Mouse (Mus musculus): ENCODE measurements at regions not wholly inside any gene's neighbourhood (a gene's known extent, or its start where the extent isn't known, plus 50 kb on each side); places are given as distances from the start of the nearest gene placed in this dataset.

DNA sequence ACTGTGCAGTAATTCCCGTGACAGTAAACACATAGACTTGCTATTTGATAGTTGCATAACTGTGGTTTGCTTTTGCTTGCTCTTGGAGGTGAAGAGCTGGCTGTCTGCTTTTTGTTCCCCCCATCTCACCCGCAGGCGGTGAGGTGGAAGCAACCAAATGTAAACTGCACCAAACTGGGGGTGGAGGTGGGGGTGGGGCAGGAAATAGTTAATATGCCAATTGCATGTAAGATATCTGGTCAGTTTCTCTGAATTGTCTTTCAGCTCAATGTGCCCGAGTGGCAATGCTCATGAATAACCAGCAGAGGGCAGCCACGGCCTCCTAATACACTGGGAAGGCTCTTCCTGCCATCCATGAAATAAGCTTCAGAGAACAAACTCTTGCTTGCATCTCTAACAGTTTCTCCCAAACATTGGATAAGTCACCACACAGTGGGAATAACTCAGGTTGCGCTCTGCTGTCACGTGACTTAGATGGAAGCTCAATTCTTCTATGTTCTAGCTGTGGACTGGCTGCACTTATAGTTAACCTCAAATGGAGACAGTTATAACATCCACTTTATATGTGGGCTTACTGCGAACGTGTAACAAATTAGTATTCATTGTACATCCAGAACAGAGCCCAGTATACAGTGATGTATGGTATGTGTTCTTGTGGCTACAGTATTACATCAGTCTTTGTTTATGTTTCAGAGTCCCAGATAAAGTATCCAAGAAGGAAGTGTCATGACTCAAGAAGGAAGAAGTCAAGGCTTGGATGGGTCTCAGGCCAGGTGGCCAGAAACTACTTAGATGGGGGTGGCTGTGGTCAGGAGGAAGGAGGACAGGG is 62.0 kb upstream of the Egflam start:
- peak; percentile 75 for DNase-seq

DNA sequence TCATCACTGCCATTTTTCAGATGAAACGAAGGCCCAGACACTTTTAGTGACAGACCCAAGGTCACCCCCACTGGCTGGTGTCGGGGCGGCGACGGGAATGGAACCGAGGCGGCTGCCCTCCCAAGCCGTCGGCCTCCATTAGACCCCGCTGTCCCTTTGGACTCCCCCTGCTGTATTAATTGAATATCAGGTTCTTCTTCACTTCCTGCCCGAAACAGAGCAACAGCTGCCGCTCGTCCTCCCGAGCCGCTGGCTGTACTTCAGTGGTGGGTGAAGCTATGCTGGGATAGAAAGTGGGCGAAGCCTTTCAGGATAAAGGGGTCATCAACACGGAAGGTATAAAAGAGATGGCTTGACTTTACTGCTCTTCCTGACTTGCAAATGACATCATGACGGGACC is 64.4 kb upstream of the Egflam start:
- DNase-seq: peak; percentile 7

DNA sequence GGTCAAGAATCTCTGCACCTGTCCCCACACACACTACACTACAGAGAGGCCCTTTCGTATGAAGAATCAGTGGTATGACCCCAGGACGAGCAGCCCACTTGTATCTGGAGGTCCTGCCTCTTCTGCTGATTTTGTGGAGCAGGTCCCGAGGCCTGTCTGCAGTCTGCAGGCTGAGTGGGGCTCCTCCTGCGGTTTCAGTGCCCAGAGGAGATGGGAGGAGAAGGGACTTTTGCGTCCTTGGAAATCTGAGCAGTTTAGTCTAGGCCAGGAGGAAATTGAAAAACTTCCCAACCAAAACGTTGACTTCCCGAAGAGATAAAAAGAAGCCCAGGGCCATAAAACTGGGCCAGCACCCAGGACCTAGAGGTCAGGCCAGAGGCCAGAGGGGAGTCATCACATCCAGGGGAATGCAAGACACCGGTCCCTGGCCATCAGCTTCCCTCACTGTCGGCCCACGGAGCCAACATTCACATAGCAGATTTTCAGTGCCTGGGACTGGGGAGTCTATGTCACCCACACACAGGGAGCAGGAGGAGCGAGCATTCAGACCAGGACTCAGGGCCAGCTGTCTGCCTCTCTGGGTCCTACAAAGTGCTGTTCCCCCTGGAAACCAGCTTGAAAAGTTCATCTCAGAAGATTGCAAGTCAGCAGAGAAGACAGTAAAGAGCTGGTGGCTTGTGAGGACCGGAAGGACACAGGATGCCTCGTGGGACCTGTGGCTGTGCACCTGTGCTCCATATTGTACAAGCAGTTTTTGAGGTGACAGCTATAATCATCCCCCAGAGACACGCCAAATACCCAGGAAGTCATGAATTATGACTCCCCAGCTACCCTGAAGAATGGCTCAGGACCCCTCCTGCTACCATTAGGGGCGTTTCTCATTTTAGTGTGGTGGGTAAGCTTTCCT is 65.5 kb upstream of the Egflam start:
- peak; percentile 47 for DNase-seq

DNA sequence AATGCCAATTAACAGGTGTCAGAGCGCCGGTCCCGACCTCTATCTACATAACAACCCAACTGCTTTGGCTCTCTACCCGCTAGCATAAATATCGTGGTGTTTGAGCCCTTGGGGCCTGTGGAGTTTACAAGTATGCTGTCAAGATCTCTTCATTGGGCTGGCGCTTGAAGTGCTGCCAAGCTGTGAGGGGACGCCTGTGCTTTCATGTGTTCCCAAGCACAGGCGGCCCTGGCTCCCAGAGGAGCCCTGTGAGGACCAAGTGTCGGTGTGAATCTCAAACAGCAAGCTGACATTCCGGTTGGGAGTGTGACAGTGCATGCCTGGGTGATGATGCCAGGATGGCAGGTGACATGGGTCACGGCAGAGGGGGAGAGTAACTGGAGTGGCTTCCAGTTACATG is 82.0 kb upstream of the Egflam start:
- no peak for DNase-seq

DNA sequence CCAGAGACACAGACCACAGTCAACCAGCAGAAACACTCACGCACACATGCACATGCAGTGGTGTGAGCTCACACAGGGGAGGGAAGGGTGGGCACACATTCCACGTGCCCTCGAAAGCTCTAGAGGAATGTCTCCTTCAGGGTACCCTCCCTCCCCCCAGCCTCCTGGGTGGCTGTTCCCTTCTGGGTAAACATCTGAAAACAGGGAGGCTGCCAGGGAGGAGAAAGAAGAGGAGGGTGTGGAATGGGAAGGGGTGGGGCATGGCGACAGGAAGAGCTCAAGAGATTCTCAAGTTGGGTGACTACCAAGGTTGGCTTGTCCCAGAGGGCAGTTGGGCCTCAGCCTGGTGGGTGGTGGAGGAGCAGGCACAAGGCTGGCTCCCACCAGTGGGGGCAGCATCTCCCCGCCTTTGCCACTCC is 82.6 kb upstream of the Egflam start:
- DNase-seq: peak; percentile 49

DNA sequence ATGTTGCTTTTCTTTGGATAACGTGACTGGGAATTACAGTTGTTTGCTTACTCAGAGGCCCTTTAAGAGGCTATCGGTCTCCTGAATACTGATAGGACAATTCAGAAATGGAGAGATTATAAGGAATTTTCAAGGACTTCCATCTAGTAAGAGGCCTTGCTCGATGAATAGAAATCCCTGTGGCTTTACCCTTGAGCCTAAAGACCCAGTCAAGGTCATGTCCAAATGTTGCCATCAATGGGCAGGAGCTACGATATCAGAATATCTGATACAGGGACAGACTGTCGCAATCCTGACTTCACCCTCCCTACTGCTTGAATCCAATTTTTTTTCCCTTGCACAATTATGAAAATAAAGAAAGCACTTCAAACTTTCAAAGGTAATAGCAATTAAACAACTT is 85.5 kb upstream of the Egflam start:
- no peak for DNase-seq

DNA sequence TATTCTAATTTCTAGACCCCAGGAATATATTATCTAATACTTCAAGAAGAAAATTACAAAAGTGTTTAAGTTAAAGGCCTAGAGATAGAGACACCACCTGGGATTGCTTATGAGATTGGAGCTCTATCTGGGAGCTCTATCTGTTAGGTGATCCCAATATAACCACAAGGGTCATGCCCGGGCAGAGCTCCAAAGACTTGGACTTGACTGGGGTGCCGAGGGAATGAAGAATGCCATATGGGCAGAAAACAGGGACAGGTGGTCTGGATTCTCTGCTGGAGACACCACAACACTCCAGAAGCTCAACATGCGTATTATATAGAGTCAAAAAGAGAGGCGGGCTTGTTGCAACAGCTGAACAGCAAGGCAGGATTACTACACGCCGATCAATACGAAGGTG is 92.9 kb upstream of the Egflam start:
- DNase-seq: no peak

DNA sequence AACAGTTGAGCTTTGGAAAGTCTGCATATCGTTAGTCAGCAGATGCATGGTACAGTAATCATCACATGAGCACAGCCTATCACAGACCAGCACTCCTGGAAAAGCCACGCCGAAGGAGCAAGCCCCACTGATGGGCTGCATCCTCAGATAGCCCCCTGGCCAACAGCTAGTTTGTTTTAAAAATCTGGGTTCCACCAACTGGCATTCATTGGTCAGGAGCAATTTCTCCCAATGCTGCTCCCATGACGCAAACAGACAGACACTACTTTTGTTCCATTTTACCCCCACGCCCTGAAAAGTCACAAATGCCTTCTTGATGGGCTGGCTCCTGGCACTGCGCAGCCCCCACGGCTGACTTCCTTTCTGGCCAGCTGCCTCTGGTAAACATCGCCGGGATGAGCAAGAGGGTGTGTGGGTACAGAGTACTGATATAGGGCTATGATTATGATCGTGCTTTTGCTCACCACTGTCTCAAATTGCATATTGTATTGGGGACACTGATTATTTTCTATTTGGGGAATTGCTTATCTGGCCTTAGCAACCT is 95.0 kb upstream of the Egflam start:
- DNase-seq: no peak

DNA sequence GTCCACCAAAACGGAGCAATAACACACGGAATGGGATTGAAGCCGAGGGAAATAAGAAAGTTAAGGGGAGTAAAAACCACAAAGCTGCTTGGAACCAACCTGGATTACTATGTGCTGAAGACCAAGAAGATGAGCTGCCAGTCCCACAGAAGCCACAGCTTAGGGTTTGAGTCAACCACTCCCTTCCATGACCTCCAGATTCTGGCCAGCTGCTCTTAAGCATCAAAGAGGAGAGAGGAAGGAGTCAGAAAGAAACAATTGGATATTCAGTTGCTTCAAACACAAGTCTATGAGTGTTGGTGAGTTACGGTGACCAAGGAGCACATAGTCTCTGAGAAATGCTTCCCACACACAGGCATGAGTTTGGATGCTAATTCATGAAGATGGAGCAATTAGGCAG is 99.7 kb upstream of the Egflam start:
- DNase-seq: no peak

DNA sequence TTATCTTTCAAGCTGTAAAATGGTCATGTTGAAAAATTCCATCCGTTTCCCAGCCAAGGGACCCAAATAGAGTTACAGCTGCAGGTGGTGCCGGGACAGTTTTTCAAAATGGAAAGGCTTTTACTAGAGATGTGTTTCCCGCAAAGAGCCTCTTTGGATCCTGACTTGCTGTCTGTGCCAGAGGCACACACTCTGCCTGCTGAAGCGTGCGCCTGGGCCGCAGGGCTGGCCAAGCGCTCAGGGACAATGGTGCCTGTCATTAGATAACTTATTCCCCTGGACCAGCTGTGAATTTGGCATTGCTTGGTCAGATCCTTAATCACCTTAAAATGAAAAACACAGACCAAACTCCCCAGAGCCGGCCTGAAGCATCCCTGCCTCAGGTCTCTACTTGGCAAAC is 110.3 kb upstream of the Egflam start:
- DNase-seq: no peak

DNA sequence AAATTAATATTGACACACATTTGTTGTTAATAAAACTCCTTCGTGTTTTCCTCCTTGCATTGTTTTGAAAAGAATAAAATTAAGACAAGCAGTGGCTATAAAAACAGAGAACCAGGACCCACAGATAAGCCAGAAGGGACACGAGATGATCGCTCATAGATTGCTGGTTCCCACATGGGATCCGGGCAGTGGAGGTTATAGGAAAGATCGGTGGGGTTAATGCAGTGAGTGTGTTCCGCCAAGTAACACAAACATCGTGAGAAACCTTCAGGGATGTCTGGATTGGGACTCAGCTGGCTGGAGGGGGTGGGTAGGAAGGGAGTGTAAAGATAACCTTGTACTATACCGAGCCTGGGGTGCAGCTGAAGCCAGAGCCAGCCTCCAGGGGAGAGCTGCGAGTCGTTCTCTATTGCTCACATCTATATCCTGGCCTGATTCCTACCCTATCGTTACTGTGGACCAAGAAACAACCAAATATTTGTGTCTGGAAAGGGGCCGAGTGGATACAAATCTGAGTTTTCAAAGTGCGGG is 116.6 kb upstream of the Egflam start:
- DNase-seq: no peak

DNA sequence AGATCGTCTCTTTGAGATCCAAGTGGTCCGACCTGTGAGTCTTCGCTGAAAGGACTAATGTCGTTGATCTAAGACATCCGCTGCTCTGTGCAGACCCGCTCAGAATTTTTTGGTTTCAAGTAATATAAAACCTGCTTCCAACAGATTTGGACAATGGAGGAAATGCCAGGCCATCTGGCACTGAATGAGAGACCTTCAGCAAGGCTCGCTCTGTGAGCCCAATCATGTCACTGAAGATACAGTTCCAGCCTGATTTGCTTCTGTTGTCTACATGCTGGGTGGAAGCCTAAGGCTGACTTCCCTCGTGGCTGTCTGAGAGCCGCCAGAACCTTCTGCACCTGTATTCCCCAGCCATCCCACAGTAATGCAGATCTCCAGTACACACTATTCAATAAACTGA is 123.4 kb upstream of the Egflam start:
- no peak for DNase-seq

DNA sequence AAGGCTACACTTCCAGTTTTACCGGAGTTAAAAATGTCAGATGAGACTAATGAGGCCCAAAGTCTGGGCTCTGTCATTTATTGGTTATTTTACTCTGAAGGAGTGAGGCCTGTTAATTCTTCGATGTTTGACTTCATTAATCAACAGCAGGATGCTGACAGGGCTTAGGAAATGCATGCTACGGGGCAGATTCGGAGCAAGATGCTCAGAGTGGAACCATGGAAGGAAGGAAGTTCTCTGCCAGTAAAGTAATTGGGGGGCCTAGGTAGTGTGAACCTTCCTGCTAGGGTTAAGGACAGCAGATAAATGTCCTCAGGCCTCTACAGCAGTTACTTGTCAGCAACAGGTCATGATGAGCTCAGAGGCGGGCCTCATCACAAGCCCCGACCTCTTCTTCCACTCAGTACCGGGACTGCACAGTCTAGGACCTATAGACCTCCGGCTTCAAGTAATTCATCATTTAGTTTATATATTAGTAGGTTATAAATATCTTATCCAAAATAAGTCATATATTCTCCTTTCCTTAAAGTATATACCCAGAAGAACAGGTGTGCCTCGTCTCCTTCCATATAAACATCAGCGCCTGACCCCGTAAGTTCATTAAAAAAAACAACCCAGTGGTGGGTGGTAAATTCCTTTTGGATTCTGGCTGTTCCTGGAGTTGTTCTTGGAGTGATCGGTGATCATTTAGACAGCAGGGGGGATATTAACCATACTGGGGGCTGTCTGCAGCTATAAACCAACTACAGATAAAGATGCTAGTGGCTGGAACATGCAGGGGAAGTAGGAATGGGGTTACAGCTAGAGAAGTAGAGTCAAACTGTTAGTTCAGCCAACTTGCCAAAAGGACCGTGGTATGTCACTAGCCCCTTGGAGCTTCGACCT is 124.9 kb upstream of the Egflam start:
- DNase-seq: no peak

DNA sequence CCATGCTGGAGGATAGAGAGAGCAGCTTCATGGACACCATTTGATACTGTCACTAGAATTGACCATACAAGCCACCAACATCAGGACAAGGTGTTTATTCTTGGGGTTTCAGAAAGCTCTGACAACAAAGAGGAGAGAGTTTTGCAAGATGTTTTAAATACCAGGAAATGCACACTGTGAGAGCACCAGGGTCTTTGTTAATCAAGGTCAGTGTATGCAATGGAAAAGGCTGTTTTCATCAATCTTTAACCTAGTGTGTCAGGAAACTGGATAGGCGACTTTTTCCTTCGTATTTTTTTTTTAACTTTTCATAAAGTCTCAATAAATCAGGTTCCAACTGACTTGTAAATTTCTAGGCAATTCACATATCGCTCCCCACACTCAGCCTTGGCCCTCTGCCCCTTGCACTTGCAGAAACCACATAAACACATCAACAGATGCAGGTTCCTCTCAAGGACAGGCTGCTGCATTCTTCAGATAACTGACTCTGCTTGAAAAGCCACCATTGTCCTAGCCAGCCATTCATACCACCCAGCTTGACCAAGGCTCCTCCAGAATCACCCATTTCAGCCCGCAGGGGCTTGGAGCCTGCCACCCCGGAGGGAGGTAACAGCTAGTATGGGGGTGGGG is 132.9 kb upstream of the Egflam start:
- DNase-seq: no peak

DNA sequence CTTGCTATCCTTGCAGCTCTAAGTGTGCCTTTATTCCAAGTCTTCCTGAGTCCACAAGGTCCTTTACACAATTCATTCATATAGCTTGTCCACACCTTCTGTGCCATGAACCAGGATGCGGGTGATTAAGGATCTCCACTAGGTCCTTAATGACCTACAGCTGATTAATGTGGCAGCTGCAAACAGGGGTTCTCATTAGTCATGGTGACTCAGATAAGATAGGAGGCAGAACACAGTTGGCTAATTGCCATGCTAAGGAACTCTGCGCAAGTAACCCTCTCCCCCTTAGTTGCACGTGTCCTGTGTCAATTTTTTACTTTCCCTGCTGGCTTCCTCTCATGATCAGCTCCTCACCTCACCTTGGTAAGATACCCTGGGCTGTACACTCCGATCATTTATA is 139.7 kb upstream of the Egflam start:
- DNase-seq: no peak

DNA sequence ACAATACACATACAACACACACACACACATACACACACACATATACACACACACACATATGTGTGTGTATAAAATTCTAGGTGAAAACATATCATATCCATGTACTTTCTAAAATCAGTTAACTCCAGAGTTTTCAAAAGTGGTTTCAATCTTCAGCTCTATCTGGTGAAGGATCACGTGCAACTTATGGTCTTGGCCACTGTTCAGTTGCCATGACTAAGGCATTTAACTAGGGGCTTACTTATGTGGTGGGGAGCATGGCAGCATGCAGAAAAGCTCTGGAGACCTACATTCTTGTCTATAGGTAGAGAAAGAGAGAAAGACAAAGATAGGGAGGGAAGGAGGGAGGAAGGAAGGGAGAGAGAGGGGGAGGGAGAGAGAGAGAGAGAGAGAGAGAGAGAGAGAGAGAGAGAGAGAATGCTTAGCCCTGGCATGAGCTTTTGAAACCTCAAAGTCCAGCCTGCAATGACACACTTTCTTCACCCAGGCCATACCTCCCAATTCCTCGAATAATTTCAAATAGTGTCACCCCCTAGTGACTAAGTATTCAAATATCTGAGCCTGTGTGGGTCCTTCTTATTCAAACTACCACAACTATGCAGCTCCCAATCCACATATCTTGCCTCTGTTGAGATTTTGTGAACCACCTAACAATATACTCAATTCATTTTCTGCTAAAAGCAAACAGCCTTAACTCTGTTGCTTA is 155.1 kb upstream of the Egflam start:
- DNase-seq: no peak

DNA sequence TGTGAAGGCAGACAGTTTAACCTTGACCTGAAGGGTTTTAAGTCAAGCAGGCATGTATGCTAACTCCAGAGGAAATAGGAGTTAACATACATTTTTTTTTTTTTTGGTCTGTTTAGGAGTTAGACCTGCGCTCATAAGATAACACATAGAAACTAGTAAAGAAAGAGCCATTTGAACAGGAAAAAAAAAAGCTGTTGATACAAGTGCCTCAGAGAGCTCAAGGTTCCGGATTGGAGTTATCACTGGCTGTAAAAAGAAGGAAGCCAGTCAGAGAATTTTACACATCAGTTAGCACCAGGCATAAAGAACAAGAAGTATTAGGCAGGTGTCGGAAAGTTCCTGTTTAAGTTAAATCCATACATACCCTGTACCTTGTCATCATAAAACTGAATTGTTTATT is 156.2 kb upstream of the Egflam start:
- DNase-seq: no peak

DNA sequence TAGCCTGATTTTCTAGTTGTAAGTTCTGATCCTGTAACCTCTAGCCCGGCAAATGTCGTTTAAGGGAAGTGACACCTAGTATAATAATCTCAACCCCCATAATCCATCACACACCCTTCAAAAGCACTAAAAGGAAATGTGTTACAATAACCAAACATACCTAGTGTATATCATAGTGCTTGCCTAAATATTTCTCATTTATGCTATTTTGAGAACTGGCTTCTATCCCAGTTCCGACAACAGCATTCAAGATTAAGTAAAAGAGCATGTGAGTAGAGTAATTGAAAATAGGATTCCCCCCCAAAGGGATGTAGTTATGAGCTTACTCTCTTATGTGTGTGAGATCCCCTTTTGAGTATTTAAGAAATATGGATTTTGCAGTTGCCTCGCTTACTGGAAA is 165.1 kb upstream of the Egflam start:
- no peak for DNase-seq

DNA sequence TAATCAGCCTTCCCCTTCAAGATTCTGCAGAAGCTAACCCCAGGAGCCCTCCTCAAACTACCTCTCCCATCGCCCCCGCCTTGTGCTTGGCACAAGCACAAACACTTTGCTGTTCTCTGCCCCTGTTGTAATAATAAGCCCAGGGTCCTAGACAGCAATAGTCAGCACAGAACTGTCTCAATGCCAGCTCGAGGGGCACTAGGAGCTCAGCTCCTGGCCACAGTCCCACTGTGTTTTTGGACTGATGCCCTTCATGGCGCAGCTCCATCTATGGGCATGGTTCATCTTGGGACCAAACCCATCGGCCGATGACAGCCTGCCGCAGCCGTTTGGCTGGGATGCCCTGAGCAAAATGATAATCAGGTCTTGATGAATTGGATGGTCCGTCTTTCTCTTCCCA is 165.5 kb upstream of the Egflam start:
- no peak for DNase-seq

DNA sequence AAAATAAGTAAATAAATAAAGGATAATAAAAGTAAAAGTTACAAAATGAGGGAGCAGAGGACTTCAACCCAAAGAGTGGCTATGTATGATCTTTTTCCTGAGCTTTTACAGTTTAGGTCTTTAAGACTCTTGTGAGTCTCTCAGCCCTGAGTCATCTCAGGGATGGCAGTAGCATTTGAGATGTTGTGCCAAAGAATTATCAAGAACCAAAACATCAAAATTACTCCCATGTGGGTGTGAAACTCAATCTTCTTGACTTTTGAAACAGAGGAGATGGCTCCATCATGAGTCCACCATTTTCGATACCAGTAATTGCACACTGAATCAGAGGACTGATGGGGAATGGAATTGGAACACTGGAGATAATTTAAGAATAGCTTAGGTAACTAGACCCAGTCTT is 174.0 kb upstream of the Egflam start:
- no peak for DNase-seq

DNA sequence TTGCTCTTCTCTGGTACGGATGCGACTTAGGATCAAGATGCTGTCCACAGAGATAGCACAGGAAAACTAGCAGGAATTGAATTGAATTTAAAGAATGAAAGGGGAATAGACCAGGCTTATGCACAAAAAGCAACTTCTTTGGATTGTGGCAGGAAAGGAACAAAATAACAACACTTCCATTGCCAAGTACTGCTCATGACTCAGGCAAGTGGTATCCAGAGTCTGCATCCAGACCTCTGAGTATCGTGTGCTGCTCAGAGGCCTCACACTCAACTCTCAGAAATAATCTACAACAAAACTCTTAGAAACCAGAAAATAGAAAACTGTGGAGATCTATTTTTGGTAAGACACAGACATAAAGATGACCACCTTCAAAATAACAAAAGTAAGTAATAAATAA is 176.1 kb upstream of the Egflam start:
- no peak for DNase-seq

Measured in thymus, postnatal 4 days (tissue).